Mouse (Mus musculus) hindbrain, embryonic 15.5 days (tissue): ENCODE data around the gene Trim38. TPM values are rescaled to one million over a fixed set of nuclear protein-coding genes. Genes with fewer than 3 reads are reported as not detected.

Source experiments
- ATAC-seq: fragments of 200-750 bp; cut with Nextera tagmentation; 2 replicates; pipeline ENCODE4 v1.8.0; 2017; ENCODE audit warnings: low read depth, moderate number of reproducible peaks, moderate TSS enrichment; ENCODE audit not compliant: low FRiP score
- H3K27ac ChIP-seq: fragments of 300-500 bp; sonication (generic); replicated peaks from 2 replicates; pipeline ENCODE4 v1.5.1; 2015; ENCODE audit warnings: mild to moderate bottlenecking, inconsistent platforms
- H3K27me3 ChIP-seq: fragments of 300-500 bp; sonication (generic); 2 replicates; pipeline ENCODE4 v1.6.1; 2015; ENCODE audit warnings: control low read depth, inconsistent platforms
- H3K36me3 ChIP-seq: fragments of 300-500 bp; sonication (generic); 2 replicates; pipeline ENCODE4 v1.6.1; 2015; ENCODE audit warnings: control low read depth, inconsistent platforms
- H3K4me1 ChIP-seq: fragments of 300-500 bp; sonication (generic); replicated peaks from 2 replicates; pipeline ENCODE4 v1.6.1; 2015; ENCODE audit warnings: control low read depth, inconsistent platforms
- H3K4me2 ChIP-seq: fragments of 300-500 bp; sonication (generic); 2 replicates; pipeline ENCODE4 v1.6.1; 2015; ENCODE audit warnings: moderate library complexity, mild to moderate bottlenecking, inconsistent platforms
- H3K4me3 ChIP-seq: fragments of 300-500 bp; sonication (generic); 2 replicates; pipeline ENCODE4 v1.5.1; 2015; ENCODE audit warnings: mild to moderate bottlenecking, inconsistent platforms
- H3K9ac ChIP-seq: fragments of 300-500 bp; sonication (generic); 2 replicates; pipeline ENCODE4 v1.6.1; 2015; ENCODE audit warnings: inconsistent platforms
- H3K9me3 ChIP-seq: fragments of 300-500 bp; sonication (generic); 2 replicates; pipeline ENCODE4 v1.6.1; 2016; ENCODE audit warnings: control low read depth, inconsistent platforms
- WGBS: fragments of 180-500 bp; shearing (Covaris S2); methylation state at CpG from one replicate; pipeline ENCODE4 v1.1.7; 2015; 5-methylcytosine and 5-hydroxymethylcytosine counted together
- polyA plus RNA-seq: library from polyadenylated mRNA; unstranded; fragments of >200 nt; fragmentation: Nextera tagmentation; extraction: Ambion mirVana; gene quantifications from 2 replicates; pipeline ENCODE4 v1.2.1, GENCODE M21; 2015

The Trim38 gene
- polyA plus RNA-seq, 1 experiment from 2014 or later: 0.10 TPM

GRCm38 (mm10) chr13:23768834-23769397 lies 797 bp upstream of the Trim38 start:
- Histone ChIP-seq H3K36me3 (no peaks in the 10 kb centered on the region), H3K27ac (no peak overlapping the region), H3K4me1 (peaks cover 11% of the 10 kb centered on the region), H3K4me3 (no peak overlapping the region), H3K9ac (no peak overlapping the region), H3K27me3 (no peaks in the 10 kb centered on the region), H3K9me3 (no peaks in the 10 kb centered on the region), H3K4me2 (no peak overlapping the region)
- no peak for ATAC-seq
- WGBS: 62% methylated on average over 5 of the region's 5 CpGs

- Histone ChIP-seq H3K36me3 (no peaks in the 10 kb centered on the region), H3K27me3 (no peaks in the 10 kb centered on the region), H3K9ac (no peak overlapping the region), H3K4me2 (peak overlapping the region; percentile 49), H3K4me3 (peak overlapping the region; percentile 4; the same call in 1 of the 2 replicates), H3K9me3 (no peaks in the 10 kb centered on the region), H3K4me1 (peaks cover 3% of the 10 kb centered on the region; the same call in 1 of the 2 replicates), H3K27ac (no peak overlapping the region)
- 26% methylated on average over 21 of the region's 21 CpGs for WGBS
- ATAC-seq: peak; percentile 83
These were observed 3.0 kb downstream of the Trim38 start for GRCm38 (mm10) chr13:23772561-23773313.

DNA sequence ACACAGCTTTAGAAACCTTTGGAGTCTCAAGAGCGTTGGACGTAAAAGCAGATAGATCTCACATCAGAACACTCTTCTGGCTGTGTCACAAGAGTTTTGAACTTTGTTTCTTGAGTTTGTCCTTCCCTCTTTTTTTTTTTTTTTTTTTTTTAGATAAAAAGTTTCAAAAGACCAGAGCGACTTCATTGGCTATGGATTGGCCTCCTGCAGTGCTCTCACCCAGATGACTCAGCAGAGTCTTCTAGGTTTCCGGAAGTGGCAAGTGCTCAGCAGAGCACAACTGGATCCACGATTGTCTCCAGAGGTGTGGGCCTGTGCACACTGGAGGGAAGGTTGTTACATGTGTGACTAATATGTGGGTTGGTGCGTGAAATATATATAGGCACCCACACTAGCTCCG lies 8.6 kb downstream of the Trim38 start:
- no peak for ATAC-seq
- Histone ChIP-seq H3K9ac (no peak overlapping the region), H3K4me1 (no peaks in the 10 kb centered on the region), H3K27me3 (no peaks in the 10 kb centered on the region), H3K4me2 (no peak overlapping the region), H3K36me3 (no peaks in the 10 kb centered on the region), H3K27ac (no peak overlapping the region), H3K4me3 (no peak overlapping the region), H3K9me3 (no peaks in the 10 kb centered on the region)
- WGBS: 91% methylated on average over 7 of the region's 7 CpGs

GRCm38 (mm10) chr13:23779025-23779424 lies 9.3 kb downstream of the Trim38 start:
- Histone ChIP-seq H3K27me3 (no peaks in the 10 kb centered on the region), H3K27ac (no peak overlapping the region), H3K9me3 (no peaks in the 10 kb centered on the region), H3K4me3 (no peak overlapping the region), H3K9ac (no peak overlapping the region), H3K36me3 (no peaks in the 10 kb centered on the region), H3K4me1 (no peaks in the 10 kb centered on the region), H3K4me2 (no peak overlapping the region)
- ATAC-seq: no peak
- 89% methylated on average over 4 of the region's 4 CpGs for WGBS

- WGBS: 39% methylated on average over 2 of the region's 2 CpGs
- H3K36me3 ChIP-seq: no peaks in the 10 kb centered on the region
- no peaks in the 10 kb centered on the region for H3K4me1 ChIP-seq
- H3K27ac ChIP-seq: no peak overlapping the region
- H3K9me3 ChIP-seq: no peaks in the 10 kb centered on the region
- no peaks in the 10 kb centered on the region for H3K27me3 ChIP-seq
- no peak overlapping the region for H3K4me2 ChIP-seq
- H3K9ac ChIP-seq: no peak overlapping the region
- no peak overlapping the region for H3K4me3 ChIP-seq
- no peak for ATAC-seq
These were observed 22.8 kb downstream of the Trim38 start for GRCm38 (mm10) chr13:23792520-23792919.

GRCm38 (mm10) chr13:23799405-23799804 lies 29.7 kb downstream of the Trim38 start:
- Histone ChIP-seq H3K27me3 (no peaks in the 10 kb centered on the region), H3K9me3 (no peaks in the 10 kb centered on the region), H3K4me2 (no peak overlapping the region), H3K36me3 (no peaks in the 10 kb centered on the region), H3K4me1 (no peaks in the 10 kb centered on the region), H3K4me3 (no peak overlapping the region), H3K27ac (no peak overlapping the region), H3K9ac (no peak overlapping the region)
- no peak for ATAC-seq
- WGBS: 88% methylated on average over 5 of the region's 5 CpGs

- ATAC-seq: no peak
- Histone ChIP-seq H3K4me1 (no peaks in the 10 kb centered on the region), H3K4me3 (no peak overlapping the region), H3K4me2 (no peak overlapping the region), H3K27ac (no peak overlapping the region), H3K27me3 (no peaks in the 10 kb centered on the region), H3K9ac (no peak overlapping the region), H3K36me3 (no peaks in the 10 kb centered on the region), H3K9me3 (no peaks in the 10 kb centered on the region)
- WGBS: 83% methylated on average over 2 of the region's 2 CpGs
These were observed 34.8 kb downstream of the Trim38 start for GRCm38 (mm10) chr13:23804532-23804931.

- H3K9ac ChIP-seq: no peak within 1 kb of the TSS
- 90% methylated on average over 15 of the region's 15 CpGs for WGBS
These were observed 36.8 kb downstream of the Trim38 start, which contains the start of gene Slc17a2 for GRCm38 (mm10) chr13:23806422-23807052. TSS of gene Slc17a2 (plus strand) at chr13:23806993.

DNA sequence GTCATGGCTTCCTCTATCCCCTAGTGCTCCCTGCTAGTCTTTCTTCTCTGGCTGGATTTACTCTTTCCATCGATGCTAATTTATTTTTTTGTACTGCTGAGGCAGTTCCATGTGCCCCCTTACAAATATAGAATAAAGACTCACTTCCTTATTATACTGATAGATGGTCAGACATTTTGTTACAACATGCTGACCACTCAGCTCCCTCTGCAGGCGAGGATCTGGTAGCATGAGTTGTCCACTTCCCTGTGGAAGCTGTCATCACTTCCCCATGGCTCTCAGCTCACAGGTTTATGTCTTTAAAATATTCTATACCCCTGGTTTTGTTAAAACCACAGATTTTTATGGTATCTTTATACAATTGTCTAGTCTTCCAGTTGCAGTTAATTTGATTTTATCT lies 46.4 kb downstream of the Trim38 start:
- no peak overlapping the region for H3K4me3 ChIP-seq
- H3K9me3 ChIP-seq: no peaks in the 10 kb centered on the region
- no peaks in the 10 kb centered on the region for H3K36me3 ChIP-seq
- H3K27ac ChIP-seq: no peak overlapping the region
- no peak overlapping the region for H3K9ac ChIP-seq
- ATAC-seq: no peak
- WGBS: 72% methylated on average over 2 of the region's 2 CpGs
- H3K4me2 ChIP-seq: no peak overlapping the region
- no peaks in the 10 kb centered on the region for H3K27me3 ChIP-seq
- H3K4me1 ChIP-seq: no peaks in the 10 kb centered on the region

More at GRCm38 (mm10) chr13:23806422-23807052, 36.8 kb downstream of the Trim38 start, which contains the start of gene Slc17a2:
- Histone ChIP-seq H3K27me3 (no peaks in the 10 kb centered on the region), H3K4me2 (no peak within 1 kb of the TSS), H3K36me3 (no peaks in the 10 kb centered on the region), H3K4me3 (no peak within 1 kb of the TSS), H3K4me1 (no peaks in the 10 kb centered on the region), H3K27ac (no peak within 1 kb of the TSS), H3K9me3 (no peaks in the 10 kb centered on the region)
- no peak for ATAC-seq

- no peaks in the 10 kb centered on the region for H3K9me3 ChIP-seq
- 68% methylated on average over 4 of the region's 4 CpGs for WGBS
These were observed 50.6 kb downstream of the Trim38 start for GRCm38 (mm10) chr13:23820179-23820940.

GRCm38 (mm10) chr13:23822213-23822612 lies 52.5 kb downstream of the Trim38 start:
- H3K4me2 ChIP-seq: no peak overlapping the region
- no peak overlapping the region for H3K27ac ChIP-seq
- H3K36me3 ChIP-seq: no peaks in the 10 kb centered on the region
- no peak for ATAC-seq
- 87% methylated on average over 3 of the region's 3 CpGs for WGBS
- H3K4me1 ChIP-seq: no peaks in the 10 kb centered on the region
- H3K4me3 ChIP-seq: no peak overlapping the region
- no peaks in the 10 kb centered on the region for H3K27me3 ChIP-seq
- no peaks in the 10 kb centered on the region for H3K9me3 ChIP-seq
- no peak overlapping the region for H3K9ac ChIP-seq

More at GRCm38 (mm10) chr13:23820179-23820940, 50.6 kb downstream of the Trim38 start:
- Histone ChIP-seq H3K9ac (no peak overlapping the region), H3K4me1 (no peaks in the 10 kb centered on the region), H3K27ac (no peak overlapping the region), H3K4me2 (no peak overlapping the region), H3K27me3 (no peaks in the 10 kb centered on the region), H3K36me3 (no peaks in the 10 kb centered on the region), H3K4me3 (no peak overlapping the region)
- ATAC-seq: no peak

DNA sequence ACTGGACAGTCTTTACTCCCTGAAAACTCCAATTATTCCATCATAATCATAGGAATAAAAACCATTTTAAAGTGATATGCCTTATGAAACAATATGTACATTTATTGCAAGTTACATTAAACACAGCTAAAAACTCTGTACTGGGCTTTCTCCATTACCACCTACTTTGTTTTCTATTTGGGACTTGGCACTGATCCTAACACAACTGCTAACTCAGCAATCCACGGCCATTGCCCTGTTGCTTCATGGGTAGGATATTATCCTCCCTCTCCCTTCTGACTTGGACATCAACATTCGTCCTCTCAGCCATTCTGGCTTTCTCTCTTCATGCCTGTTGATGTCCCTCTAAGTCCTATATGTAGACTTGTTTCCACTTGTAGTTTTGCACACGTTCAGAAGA lies 56.9 kb downstream of the Trim38 start:
- 67% methylated on average over 3 of the region's 3 CpGs for WGBS
- ATAC-seq: no peak
- no peaks in the 10 kb centered on the region for H3K4me1 ChIP-seq

More for the DNA sequence above, 56.9 kb downstream of the Trim38 start:
- H3K9ac ChIP-seq: no peak overlapping the region
- H3K4me3 ChIP-seq: no peak overlapping the region
- H3K27ac ChIP-seq: no peak overlapping the region
- H3K27me3 ChIP-seq: no peaks in the 10 kb centered on the region
- no peak overlapping the region for H3K4me2 ChIP-seq
- H3K9me3 ChIP-seq: no peaks in the 10 kb centered on the region
- H3K36me3 ChIP-seq: no peaks in the 10 kb centered on the region
